Mouse (Mus musculus) cerebellum, postnatal 25 days (tissue): ENCODE measurements at regions not wholly inside any gene's neighbourhood (a gene's known extent, or its start where the extent isn't known, plus 50 kb on each side); places are given as distances from the start of the nearest gene placed in this dataset.

ENCODE experiments used
- DNase-seq, 2 experiments: peaks; one replicate each; pipeline ENCODE4 v3.0.0; 2021; ENCODE audit warnings: mixed read lengths in 2 of 2

GRCm38 (mm10) chr1:147273324-147273723 lies 778.8 kb downstream of the Brinp3 start:
- no peak for DNase-seq

GRCm38 (mm10) chr1:147291119-147291518 lies 796.6 kb downstream of the Brinp3 start:
- no peak for DNase-seq

- peak; percentile 40 to 68 for DNase-seq
Measured at GRCm38 (mm10) chr1:147309246-147309645, 814.7 kb downstream of the Brinp3 start.

DNA sequence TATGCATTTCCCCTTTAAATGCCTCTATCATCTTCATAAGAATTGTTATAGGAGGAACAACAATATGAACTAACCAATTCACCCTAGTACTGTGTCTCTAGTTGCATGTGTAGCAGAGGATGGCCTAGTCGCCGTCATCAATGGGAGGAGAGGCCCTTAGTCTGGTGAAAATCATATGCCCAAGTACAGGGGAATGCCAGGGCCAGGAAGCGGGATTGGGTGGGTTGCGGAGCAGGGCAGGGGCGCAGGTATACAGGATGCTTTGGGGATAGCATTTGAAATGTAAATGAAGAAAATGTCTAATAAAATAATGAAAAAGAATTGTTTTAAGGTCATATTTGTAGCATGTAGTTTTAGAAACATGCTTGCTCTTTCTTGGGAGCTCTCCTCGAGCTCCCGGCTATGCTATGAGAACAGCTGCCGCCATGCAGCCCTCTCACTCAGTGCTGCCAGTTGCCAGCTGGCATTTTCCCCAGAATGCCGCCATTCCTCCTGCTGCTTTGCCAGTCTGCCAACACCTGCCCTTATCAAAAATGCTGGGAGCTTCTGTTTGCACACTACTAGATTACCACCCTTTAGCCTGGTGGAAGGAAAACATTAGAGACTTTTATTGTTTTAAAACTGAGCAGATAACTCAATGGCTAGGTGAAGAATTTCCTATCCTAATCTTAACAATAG lies 848.9 kb downstream of the Brinp3 start:
- peak; percentile 91 to 94 for DNase-seq

GRCm38 (mm10) chr1:147344027-147344426 lies 849.5 kb downstream of the Brinp3 start:
- no peak for DNase-seq
